Mouse (Mus musculus) hindbrain, embryonic 14.5 days (tissue): ENCODE measurements around the gene Olfr94. TPM values are rescaled to one million over a fixed set of nuclear protein-coding genes. Genes with fewer than 3 reads are reported as not detected.

Source experiments
- ATAC-seq: fragments of 200-750 bp; cut with Nextera tagmentation; 2 replicates; pipeline ENCODE4 v1.8.0; 2017; ENCODE audit warnings: moderate number of reproducible peaks, mild to moderate bottlenecking, moderate TSS enrichment, moderate library complexity; ENCODE audit not compliant: low FRiP score
- DNase-seq: peaks from one replicate; pipeline ENCODE4 v3.0.0-alpha.2; 2015; ENCODE audit warnings: low spot score
- H3K27ac ChIP-seq: fragments of 300-500 bp; sonication (generic); 2 replicates; pipeline ENCODE4 v1.5.1; 2014; ENCODE audit warnings: mild to moderate bottlenecking, moderate library complexity
- H3K27me3 ChIP-seq: fragments of 300-500 bp; sonication (generic); 2 replicates; pipeline ENCODE4 v1.6.1; 2014; ENCODE audit warnings: mild to moderate bottlenecking, low read length, mixed read lengths; ENCODE audit not compliant: control insufficient read depth, insufficient read depth
- H3K36me3 ChIP-seq: fragments of 300-500 bp; sonication (generic); replicated peaks from 2 replicates; pipeline ENCODE4 v1.6.1; 2014; ENCODE audit not compliant: control insufficient read depth, insufficient read depth
- H3K4me1 ChIP-seq: fragments of 300-500 bp; sonication (generic); replicated peaks from 2 replicates; pipeline ENCODE4 v1.6.1; 2014; ENCODE audit warnings: antibody characterized with exemption, low read length, mixed read lengths; ENCODE audit not compliant: control insufficient read depth, insufficient read depth
- H3K4me2 ChIP-seq: fragments of 300-500 bp; sonication (generic); replicated peaks from 2 replicates; pipeline ENCODE4 v1.6.1; 2014; ENCODE audit warnings: mild to moderate bottlenecking, moderate library complexity
- H3K4me3 ChIP-seq: fragments of 300-500 bp; sonication (generic); replicated peaks from 2 replicates; pipeline ENCODE4 v1.5.1; 2014; ENCODE audit warnings: mild to moderate bottlenecking, low read length
- H3K9ac ChIP-seq: fragments of 300-500 bp; sonication (generic); 2 replicates; pipeline ENCODE4 v1.6.1; 2014
- H3K9me3 ChIP-seq: fragments of 300-500 bp; sonication (generic); 2 replicates; pipeline ENCODE4 v1.6.1; 2016; ENCODE audit warnings: low read length; ENCODE audit not compliant: control insufficient read depth
- polyA plus RNA-seq: library from polyadenylated mRNA; unstranded; fragments of >200 nt; fragmentation: Nextera tagmentation; extraction: Ambion mirVana; gene quantifications from 2 replicates; pipeline ENCODE4 v1.2.1, GENCODE M21; 2014

The Olfr94 gene
- polyA plus RNA-seq, 1 experiment from 2014 or later: not detected

DNA sequence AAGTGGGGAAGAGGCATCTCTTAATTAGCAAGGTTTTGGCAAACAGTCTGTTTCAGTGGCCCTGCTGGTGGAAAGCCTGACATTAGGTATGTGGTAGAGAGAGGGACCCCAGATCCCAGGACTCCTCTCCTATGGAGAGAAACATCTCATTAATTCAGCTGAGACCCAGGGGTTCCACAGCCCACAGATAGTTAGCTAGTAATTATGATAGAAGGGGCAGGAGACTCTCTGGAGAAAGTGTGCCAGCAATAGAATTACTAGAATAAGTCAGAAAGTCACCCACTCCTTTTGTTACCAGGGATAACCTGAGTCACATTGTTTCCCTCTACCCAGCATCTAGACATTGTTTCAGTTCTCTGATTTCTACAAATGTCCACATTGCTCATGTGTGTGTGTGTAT is 39.4 kb downstream of the Olfr94 start, which contains the start of gene Olfr93:
Gene Olfr93 (minus strand): TSS at position 101 of the 400 bp plus-strand sequence.
- H3K4me2 ChIP-seq: no peak within 1 kb of the TSS
- no peaks in the 10 kb centered on the region for H3K9me3 ChIP-seq
- DNase-seq: no peak
- no peaks in the 10 kb centered on the region for H3K36me3 ChIP-seq
- H3K4me1 ChIP-seq: no peaks in the 10 kb centered on the region
- no peak within 1 kb of the TSS for H3K4me3 ChIP-seq
- H3K27me3 ChIP-seq: no peaks in the 10 kb centered on the region
- no peak within 1 kb of the TSS for H3K9ac ChIP-seq
- no peak within 1 kb of the TSS for H3K27ac ChIP-seq
- ATAC-seq: no peak

Other genes with a start within 250 kb of the Olfr94 start
- gene Ppp1r11, start 249.3 kb downstream of the Olfr94 start, polyA plus RNA-seq: 170 and 191 TPM in 2 replicates
- 50.4 and 55.7 TPM in 2 replicates for gene Znrd1, start 242.4 kb downstream of the Olfr94 start, polyA plus RNA-seq
- 3.4 and 5.1 TPM in 2 replicates for gene Znrd1as, start 242.4 kb downstream of the Olfr94 start, polyA plus RNA-seq
- 0.47 TPM in 1 of 2 replicates, not detected in the other for gene 2410137M14Rik, start 219.8 kb downstream of the Olfr94 start, polyA plus RNA-seq
- gene H2-M5, start 211.5 kb downstream of the Olfr94 start, polyA plus RNA-seq: 0.64 and 1.0 TPM in 2 replicates
- 225 and 236 TPM in 2 replicates for gene Zfp57, start 199.8 kb downstream of the Olfr94 start, polyA plus RNA-seq
- gene Mog, start 177.6 kb downstream of the Olfr94 start, polyA plus RNA-seq: 2.2 and 3.1 TPM in 2 replicates
- 114 and 117 TPM in 2 replicates for gene Gabbr1, start 155.0 kb downstream of the Olfr94 start, polyA plus RNA-seq
- not detected in 2 replicates for gene Olfr90, start 112.5 kb downstream of the Olfr94 start, polyA plus RNA-seq
- gene Olfr91, start 102.7 kb downstream of the Olfr94 start, polyA plus RNA-seq: not detected in 2 replicates
- not detected in 2 replicates for gene Olfr92, start 80.9 kb downstream of the Olfr94 start, polyA plus RNA-seq
- not detected in 2 replicates for gene Olfr93, start 39.5 kb downstream of the Olfr94 start, polyA plus RNA-seq
- gene Ubd, start 7.1 kb downstream of the Olfr94 start, polyA plus RNA-seq: not detected in 2 replicates
- gene Olfr95, start 12.1 kb upstream of the Olfr94 start, polyA plus RNA-seq: not detected in 2 replicates
- not detected in 2 replicates for gene Olfr96, start 19.2 kb upstream of the Olfr94 start, polyA plus RNA-seq
- not detected in 2 replicates for gene Olfr97, start 36.3 kb upstream of the Olfr94 start, polyA plus RNA-seq
- gene Olfr98, start 62.8 kb upstream of the Olfr94 start, polyA plus RNA-seq: not detected in 2 replicates
- 0.90 and 1.8 TPM in 2 replicates for gene H2-M3, start 69.2 kb upstream of the Olfr94 start, polyA plus RNA-seq
- not detected in 2 replicates for gene Olfr99, start 82.5 kb upstream of the Olfr94 start, polyA plus RNA-seq
- gene Olfr101, start 103.3 kb upstream of the Olfr94 start, polyA plus RNA-seq: not detected in 2 replicates
- not detected in 2 replicates for gene Olfr102, start 116.1 kb upstream of the Olfr94 start, polyA plus RNA-seq
- not detected in 2 replicates for gene Olfr103, start 138.7 kb upstream of the Olfr94 start, polyA plus RNA-seq
- gene Olfr104-ps, start 158.6 kb upstream of the Olfr94 start, polyA plus RNA-seq: not detected in 2 replicates
- not detected in 2 replicates for gene Olfr105-ps, start 178.0 kb upstream of the Olfr94 start, polyA plus RNA-seq
- gene Olfr106-ps, start 189.4 kb upstream of the Olfr94 start, polyA plus RNA-seq: not detected in 2 replicates
- not detected in 2 replicates for gene Olfr107, start 198.2 kb upstream of the Olfr94 start, polyA plus RNA-seq
- gene Olfr108, start 244.5 kb upstream of the Olfr94 start, polyA plus RNA-seq: not detected in 2 replicates